Mouse (Mus musculus) heart, postnatal 4 days (tissue): ENCODE data around the gene Tspan11. TPM values are rescaled to one million over a fixed set of nuclear protein-coding genes. Genes with fewer than 3 reads are reported as not detected.

Experiments
- DNase-seq: peaks from one replicate; pipeline ENCODE4 v3.0.0; 2021
- total RNA-seq, 2 experiments: library from RNA; stranded (reverse); gene quantifications; 2 replicates each; pipeline ENCODE4 v1.2.3; 2021

The Tspan11 gene
- total RNA-seq, 2 experiments from 2014 or later = 2.3 to 3.9 TPM

GRCm38 (mm10) chr6:127992993-127993392 lies 105.6 kb downstream of the Tspan11 start:
- DNase-seq = no peak

DNA sequence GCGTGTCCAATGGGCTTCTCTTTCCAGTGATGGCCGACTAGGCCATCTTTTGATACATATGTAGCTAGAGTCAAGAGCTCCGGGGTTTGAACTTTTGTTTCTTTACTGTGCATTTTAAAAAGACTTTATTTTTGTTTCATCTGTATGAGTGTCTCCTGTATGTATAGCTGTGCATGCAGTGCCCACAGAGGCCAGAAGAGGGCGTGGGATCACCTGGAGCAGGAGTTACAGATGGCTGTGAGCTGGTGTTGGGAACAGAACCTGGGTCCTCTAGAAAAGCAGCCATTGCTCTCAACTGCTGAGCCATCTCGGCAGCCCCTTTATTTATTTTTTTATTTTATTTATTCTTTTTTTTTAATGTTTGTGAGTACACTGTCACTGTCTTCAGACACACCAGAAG lies 109.5 kb downstream of the Tspan11 start:
- DNase-seq = no peak

DNA sequence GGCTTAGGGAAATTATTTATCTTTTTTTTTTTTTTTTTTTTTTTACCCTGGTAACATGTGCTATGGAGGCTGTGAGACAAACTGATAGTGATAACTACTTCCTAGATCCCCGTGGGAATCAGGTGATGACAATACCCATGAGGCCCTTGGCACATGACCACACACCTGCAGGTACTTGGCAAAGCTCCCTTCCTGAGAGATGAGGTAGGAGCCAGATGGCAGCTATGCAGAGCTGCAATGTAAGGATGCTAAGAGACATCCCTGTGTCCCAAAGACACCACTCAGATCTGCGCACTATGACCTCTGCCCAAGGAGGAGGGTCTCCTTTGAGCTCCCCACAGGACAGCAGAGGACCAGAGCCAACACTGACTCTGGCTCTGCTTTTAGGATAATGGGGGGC lies 111.7 kb downstream of the Tspan11 start:
- no peak for DNase-seq

DNA sequence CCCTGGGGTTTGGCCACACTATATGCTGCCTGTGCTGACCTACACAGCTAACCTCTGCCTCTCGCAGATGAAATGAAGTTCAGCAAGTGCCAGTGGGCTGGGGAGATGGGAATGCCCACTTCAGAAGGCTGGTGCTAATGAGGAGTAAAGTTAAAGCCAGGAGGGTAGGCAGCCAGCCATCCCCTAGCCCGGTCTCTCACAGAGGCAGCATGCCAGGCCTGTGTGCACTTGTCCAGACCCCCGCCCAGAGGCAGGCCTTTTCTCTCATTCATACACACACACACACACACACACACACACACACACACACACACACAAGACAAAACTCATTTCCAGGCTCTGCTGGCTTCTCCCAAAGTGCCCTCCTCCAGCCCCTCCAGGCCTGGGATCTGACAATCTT lies 113.4 kb downstream of the Tspan11 start:
- no peak for DNase-seq

GRCm38 (mm10) chr6:128001587-128001986 lies 114.2 kb downstream of the Tspan11 start:
- no peak for DNase-seq

DNA sequence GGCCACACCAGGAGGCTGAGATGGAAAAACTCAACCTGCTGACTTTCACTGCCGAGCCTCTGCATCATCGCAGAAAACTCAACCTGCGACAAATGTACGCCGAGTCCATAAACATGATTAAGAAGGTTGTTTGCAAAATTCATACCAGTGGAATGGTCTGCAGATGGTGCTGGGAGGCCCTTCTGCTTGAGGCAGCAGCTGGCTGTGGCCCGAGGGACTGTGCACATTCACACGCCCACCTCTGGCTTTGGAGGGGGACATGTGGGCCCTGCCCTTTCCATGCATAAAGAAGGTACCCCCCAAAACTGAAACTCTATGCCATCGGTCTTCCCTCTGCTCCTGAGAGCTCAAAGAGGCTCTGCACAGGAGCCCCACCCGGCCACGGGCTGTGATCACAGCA lies 114.7 kb downstream of the Tspan11 start:
- no peak for DNase-seq

GRCm38 (mm10) chr6:128002667-128003066 lies 115.3 kb downstream of the Tspan11 start:
- no peak for DNase-seq

DNA sequence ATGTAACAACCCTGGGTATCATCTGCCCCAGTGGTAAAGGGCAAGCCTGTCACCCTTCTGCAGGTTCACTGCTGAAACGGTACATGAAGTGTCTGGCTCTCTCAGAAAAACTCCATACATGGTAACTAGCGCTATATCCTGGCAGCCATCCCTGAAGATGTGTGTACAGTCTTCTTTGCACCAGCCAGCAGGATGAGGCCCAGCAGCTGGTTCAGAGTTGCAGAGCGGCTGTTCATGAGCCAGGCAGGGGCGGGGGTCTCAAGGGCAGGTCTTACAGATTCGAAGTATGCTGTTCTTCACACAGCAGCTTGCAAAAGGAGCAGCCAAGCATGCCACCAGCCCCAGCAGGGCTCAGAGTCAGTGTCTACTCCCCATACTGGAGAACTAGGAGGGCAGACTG lies 116.2 kb downstream of the Tspan11 start:
- no peak for DNase-seq

Other genes starting within 250 kb of the Tspan11 start
- gene Prmt8, start 118.1 kb upstream of the Tspan11 start, total RNA-seq = under 1 TPM; 0.09 to 0.12 TPM